Mouse (Mus musculus): Measurements from ENCODE around the gene Clstn1.

Clstn1 gene

GRCm38 (mm10) chr4:149634966-149635365 lies 48.7 kb downstream of the Clstn1 start:
- no peak for DNase-seq (ENCODE audit: low spot score)

GRCm38 (mm10) chr4:149635915-149636415 lies 49.7 kb downstream of the Clstn1 start:
- DNase-seq (ENCODE audit: low spot score), result no peak

GRCm38 (mm10) chr4:149637942-149638341 lies 51.7 kb downstream of the Clstn1 start:
- DNase-seq (ENCODE audit: low spot score), result no peak

- no peak for DNase-seq (ENCODE audit: low spot score)
Measured at GRCm38 (mm10) chr4:149640831-149641230, 54.6 kb downstream of the Clstn1 start.

- no peak for DNase-seq (ENCODE audit: low spot score)
Measured at GRCm38 (mm10) chr4:149641400-149641799, 55.1 kb downstream of the Clstn1 start.

- no peak for DNase-seq (ENCODE audit: low spot score)
Measured at GRCm38 (mm10) chr4:149641956-149642355, 55.7 kb downstream of the Clstn1 start.

GRCm38 (mm10) chr4:149645761-149646160 lies 59.5 kb downstream of the Clstn1 start:
- DNase-seq (ENCODE audit: low spot score), result no peak

GRCm38 (mm10) chr4:149648031-149648805 lies 62.0 kb downstream of the Clstn1 start:
- no peak for DNase-seq (ENCODE audit: low spot score)

- DNase-seq (ENCODE audit: low spot score), result peak; percentile 60
Measured at GRCm38 (mm10) chr4:149650493-149651193, 64.4 kb downstream of the Clstn1 start.

GRCm38 (mm10) chr4:149654232-149654631 lies 68.0 kb downstream of the Clstn1 start:
- peak; percentile 16 for DNase-seq (ENCODE audit: low spot score)

GRCm38 (mm10) chr4:149657858-149658416 lies 71.7 kb downstream of the Clstn1 start:
- no peak for DNase-seq (ENCODE audit: low spot score)

GRCm38 (mm10) chr4:149659495-149660116 lies 73.3 kb downstream of the Clstn1 start:
- no peak for DNase-seq (ENCODE audit: low spot score)

GRCm38 (mm10) chr4:149660598-149660997 lies 74.3 kb downstream of the Clstn1 start:
- DNase-seq (ENCODE audit: low spot score), result no peak

GRCm38 (mm10) chr4:149661967-149662589 lies 75.8 kb downstream of the Clstn1 start:
- DNase-seq (ENCODE audit: low spot score), result no peak

GRCm38 (mm10) chr4:149663849-149664503 lies 77.7 kb downstream of the Clstn1 start:
- DNase-seq (ENCODE audit: low spot score), result no peak

- no peak for DNase-seq (ENCODE audit: low spot score)
Measured at GRCm38 (mm10) chr4:149665016-149665691, 78.9 kb downstream of the Clstn1 start.

- no peak for DNase-seq (ENCODE audit: low spot score)
Measured at GRCm38 (mm10) chr4:149665692-149666090, 79.4 kb downstream of the Clstn1 start.

- no peak for DNase-seq (ENCODE audit: low spot score)
Measured at GRCm38 (mm10) chr4:149671175-149671574, 84.9 kb downstream of the Clstn1 start.

GRCm38 (mm10) chr4:149672747-149673146 lies 86.5 kb downstream of the Clstn1 start:
- DNase-seq (ENCODE audit: low spot score), result no peak

- DNase-seq (ENCODE audit: low spot score), result no peak
Measured at GRCm38 (mm10) chr4:149674814-149675377, 88.6 kb downstream of the Clstn1 start.
